Mouse (Mus musculus) C2C12 (cell line): ENCODE measurements around the gene Mkln1.

Experiments
- CEBPB ChIP-seq: IDR thresholded peaks from one replicate; pipeline ENCODE4 v1.6.1; 2011; ENCODE audit warnings: low read depth, mild to moderate bottlenecking, control low read depth, moderate library complexity
- CTCF ChIP-seq: IDR thresholded peaks from one replicate; pipeline ENCODE4 v1.5.1; 2011; ENCODE audit not compliant: control insufficient read depth, insufficient read depth, insufficient read length
- FOSL1 ChIP-seq: IDR thresholded peaks from one replicate; pipeline ENCODE4 v1.8.0; 2011; ENCODE audit warnings: mild to moderate bottlenecking, low read length; ENCODE audit not compliant: poor library complexity, insufficient read depth, severe bottlenecking
- MAX ChIP-seq: IDR thresholded peaks from one replicate; pipeline ENCODE4 v1.6.1; 2011; ENCODE audit warnings: mild to moderate bottlenecking, control low read depth
- MYOD1 ChIP-seq: IDR thresholded peaks from one replicate; pipeline ENCODE4 v1.6.1; 2011; ENCODE audit warnings: low read depth; ENCODE audit not compliant: control insufficient read depth, insufficient read length
- MYOG ChIP-seq: IDR thresholded peaks from one replicate; pipeline ENCODE4 v1.6.1; 2011; ENCODE audit not compliant: control insufficient read depth, insufficient read length; ENCODE audit errors: extremely low read depth
- USF1 ChIP-seq: IDR thresholded peaks from one replicate; pipeline ENCODE4 v1.6.1; 2011; ENCODE audit warnings: low read depth, mild to moderate bottlenecking, control low read depth, moderate library complexity

DNA sequence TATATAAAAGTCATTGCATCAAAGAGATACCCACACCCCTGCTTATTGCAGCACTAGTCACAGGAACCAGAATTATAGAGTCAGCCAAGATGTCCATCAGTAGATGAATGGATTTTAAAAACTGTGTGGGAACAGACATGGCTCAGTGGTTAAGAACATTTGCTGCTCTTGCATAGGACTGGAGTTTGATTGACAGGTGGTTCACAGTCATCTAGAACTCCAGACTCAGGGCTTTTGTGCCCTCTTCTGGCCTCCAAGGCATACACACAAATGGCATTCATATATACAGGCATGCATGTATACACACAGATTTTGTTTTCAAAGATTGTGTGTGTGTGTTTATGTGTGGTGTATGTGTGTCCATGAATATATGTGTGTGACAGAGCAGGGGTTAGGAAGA is 14.0 kb downstream of the Mkln1 start:
- TF ChIP-seq FOSL1 (no peak), CTCF (no peak), MAX (no peak), USF1 (no peak), CEBPB (no peak), MYOD1 (no peak), MYOG (no peak)
